Mouse (Mus musculus) myocyte (in vitro differentiated cells): Measurements from ENCODE around the gene Gm11214.

Experiments
- E2F4 ChIP-seq: IDR thresholded peaks from one replicate; pipeline ENCODE4 v1.6.1; 2011; ENCODE audit warnings: mild to moderate bottlenecking, control low read depth, moderate library complexity; ENCODE audit not compliant: insufficient read depth
- POLR2A ChIP-seq: IDR thresholded peaks from one replicate; pipeline ENCODE4 v1.6.1; 2011; ENCODE audit warnings: low read depth, mild to moderate bottlenecking, control low read depth, moderate library complexity; ENCODE audit not compliant: insufficient read length
- TCF12 ChIP-seq: IDR thresholded peaks from one replicate; pipeline ENCODE4 v1.6.1; 2011; ENCODE audit warnings: mild to moderate bottlenecking, control low read depth; ENCODE audit not compliant: poor library complexity, insufficient read depth, severe bottlenecking

DNA sequence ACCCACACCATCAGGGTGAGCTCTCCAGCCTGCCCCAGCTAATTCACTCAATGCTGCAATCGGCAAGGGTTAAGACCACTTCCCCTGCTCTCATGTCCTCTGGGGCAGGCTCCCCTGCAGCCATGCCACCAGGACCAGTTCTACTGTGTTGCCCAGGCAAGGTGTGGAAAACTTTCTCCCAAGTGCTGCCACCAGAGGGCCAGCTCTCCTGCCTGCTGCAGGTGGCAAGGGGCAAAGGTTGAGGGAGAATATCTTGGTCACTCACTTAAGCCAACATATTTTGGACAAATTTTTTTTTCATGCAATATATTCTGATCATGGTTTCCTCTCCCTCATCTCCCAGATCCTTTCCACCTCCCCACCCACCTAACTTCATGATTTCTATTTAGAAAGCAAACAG lies 8.8 kb downstream of the Gm11214 start:
- TF ChIP-seq E2F4 (no peak), TCF12 (no peak), POLR2A (no peak)
